Mouse (Mus musculus): ENCODE measurements around the gene Fgf10. TPM values are rescaled to one million over a fixed set of nuclear protein-coding genes. Genes with fewer than 3 reads are reported as not detected.

The Fgf10 gene
- polyA plus RNA-seq, 1 experiment from 2014 or later: 10.6 TPM

DNA sequence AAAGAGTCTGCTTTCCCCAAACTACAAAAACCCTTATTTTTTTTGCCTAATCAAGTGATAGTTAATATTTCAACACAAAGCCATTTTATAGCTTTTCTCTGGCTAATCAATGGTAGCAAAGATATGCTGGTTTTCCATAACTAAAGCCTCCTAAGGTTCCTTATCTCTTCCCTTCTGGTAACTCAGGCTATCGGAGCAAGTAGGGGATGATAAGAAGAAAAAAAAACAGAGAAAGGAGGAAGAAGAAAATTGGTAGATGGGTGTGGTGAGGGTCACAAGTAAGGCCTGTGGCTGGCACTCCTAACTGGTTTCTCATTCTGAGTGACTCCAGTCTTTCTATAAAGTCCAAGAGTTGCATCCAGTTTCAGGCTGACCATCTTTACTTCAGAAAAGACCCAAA lies 40.3 kb downstream of the Fgf10 start:
- Histone ChIP-seq H3K4me1 (ENCODE audit: control insufficient read depth, insufficient read depth, low read length) (no peaks in the 10 kb centered on the region), H3K9me3 (replicated peaks; ENCODE audit: control insufficient read depth, low read length) (no peaks in the 10 kb centered on the region), H3K36me3 (replicated peaks; ENCODE audit: control insufficient read depth, insufficient read depth, low read depth, low read length) (no peaks in the 10 kb centered on the region), H3K27ac (replicated peaks; ENCODE audit: low read depth, low read length) (no peak overlapping the region), H3K9ac (replicated peaks; ENCODE audit: low read length) (no peak overlapping the region), H3K27me3 (ENCODE audit: control insufficient read depth, insufficient read depth, low read length) (no peaks in the 10 kb centered on the region), H3K4me3 (ENCODE audit: low read depth, low read length) (no peak overlapping the region), H3K4me2 (ENCODE audit: low read depth, low read length) (no peak overlapping the region)
- DNase-seq (ENCODE audit: low spot score) (no peak), ATAC-seq (replicated peaks; ENCODE audit: insufficient number of reproducible peaks, low FRiP score, low TSS enrichment, low read depth) (no peak)
- 95% methylated on average over 1 of the region's 1 CpGs for WGBS

DNA sequence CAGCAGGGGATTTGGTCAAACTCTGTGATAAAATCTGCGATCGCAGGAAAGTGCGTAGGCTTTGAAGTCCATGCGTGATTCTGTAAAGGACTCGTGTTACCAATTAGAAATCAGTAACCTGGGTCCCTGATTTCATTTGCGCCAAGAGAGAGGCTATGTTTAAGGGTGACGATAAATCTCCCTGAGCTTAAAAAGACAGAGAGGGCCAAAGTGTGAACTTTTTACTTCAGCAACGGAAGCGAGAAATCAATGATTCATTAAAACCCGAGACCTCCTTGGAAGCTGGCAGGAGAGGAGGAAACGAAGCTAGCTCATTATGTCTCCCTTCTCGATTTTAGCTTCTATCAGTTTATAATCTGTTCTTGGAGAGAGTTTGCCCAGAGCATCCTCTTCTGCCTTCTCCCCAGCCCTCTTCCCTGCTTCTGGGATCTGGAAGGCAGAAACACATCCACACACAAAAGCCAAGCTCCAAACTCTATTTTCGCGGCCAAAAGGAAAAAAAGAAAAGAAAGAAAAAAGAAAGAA lies 44.1 kb downstream of the Fgf10 start:
- Histone ChIP-seq H3K4me3 (ENCODE audit: low read depth, low read length) (peak overlapping the region; percentile 45), H3K27me3 (ENCODE audit: control insufficient read depth, insufficient read depth, low read length) (no peaks in the 10 kb centered on the region), H3K36me3 (replicated peaks; ENCODE audit: control insufficient read depth, insufficient read depth, low read depth, low read length) (no peaks in the 10 kb centered on the region), H3K4me1 (ENCODE audit: control insufficient read depth, insufficient read depth, low read length) (no peaks in the 10 kb centered on the region), H3K27ac (replicated peaks; ENCODE audit: low read depth, low read length) (no peak overlapping the region; the same call in 1 of the 2 replicates), H3K9ac (replicated peaks; ENCODE audit: low read length) (peak overlapping the region; percentile 33; the same call in 1 of the 2 replicates), H3K4me2 (ENCODE audit: low read depth, low read length) (peak overlapping the region; percentile 87), H3K9me3 (replicated peaks; ENCODE audit: control insufficient read depth, low read length) (no peaks in the 10 kb centered on the region)
- under 1% methylated on average over 14 of the region's 14 CpGs for WGBS
- ATAC-seq (replicated peaks; ENCODE audit: insufficient number of reproducible peaks, low FRiP score, low TSS enrichment, low read depth) (no peak), DNase-seq (ENCODE audit: low spot score) (peak; percentile 35)

- H3K4me2 ChIP-seq (ENCODE audit: low read depth, low read length): peak overlapping the region; percentile 87
- peak; percentile 66 for ATAC-seq (replicated peaks; ENCODE audit: insufficient number of reproducible peaks, low FRiP score, low TSS enrichment, low read depth)
- no peaks in the 10 kb centered on the region for H3K9me3 ChIP-seq (replicated peaks; ENCODE audit: control insufficient read depth, low read length)
- no peaks in the 10 kb centered on the region for H3K4me1 ChIP-seq (ENCODE audit: control insufficient read depth, insufficient read depth, low read length)
- H3K27ac ChIP-seq (replicated peaks; ENCODE audit: low read depth, low read length): no peak overlapping the region; the same call in 1 of the 2 replicates
- no peaks in the 10 kb centered on the region for H3K27me3 ChIP-seq (ENCODE audit: control insufficient read depth, insufficient read depth, low read length)
- peak; percentile 67 for DNase-seq (ENCODE audit: low spot score)
- under 1% methylated on average over 32 of the region's 36 CpGs for WGBS
- no peaks in the 10 kb centered on the region for H3K36me3 ChIP-seq (replicated peaks; ENCODE audit: control insufficient read depth, insufficient read depth, low read depth, low read length)
- H3K9ac ChIP-seq (replicated peaks; ENCODE audit: low read length): peak overlapping the region; percentile 49
- peak overlapping the region; percentile 45 for H3K4me3 ChIP-seq (ENCODE audit: low read depth, low read length)
Measured at GRCm38 (mm10) chr13:118714284-118715065, 44.9 kb downstream of the Fgf10 start.

GRCm38 (mm10) chr13:118715066-118716018 lies 45.8 kb downstream of the Fgf10 start:
- peak overlapping the region; percentile 32; the same call in 1 of the 2 replicates for H3K27ac ChIP-seq (replicated peaks; ENCODE audit: low read depth, low read length)
- DNase-seq (ENCODE audit: low spot score) (peak; percentile 53), ATAC-seq (replicated peaks; ENCODE audit: insufficient number of reproducible peaks, low FRiP score, low TSS enrichment, low read depth) (peak; percentile 53)
- no peaks in the 10 kb centered on the region for H3K27me3 ChIP-seq (ENCODE audit: control insufficient read depth, insufficient read depth, low read length)
- H3K4me1 ChIP-seq (ENCODE audit: control insufficient read depth, insufficient read depth, low read length): no peaks in the 10 kb centered on the region
- 1% methylated on average over 31 of the region's 31 CpGs for WGBS
- peak overlapping the region; percentile 87 for H3K4me2 ChIP-seq (ENCODE audit: low read depth, low read length)
- H3K9me3 ChIP-seq (replicated peaks; ENCODE audit: control insufficient read depth, low read length): no peaks in the 10 kb centered on the region
- no peaks in the 10 kb centered on the region for H3K36me3 ChIP-seq (replicated peaks; ENCODE audit: control insufficient read depth, insufficient read depth, low read depth, low read length)
- H3K9ac ChIP-seq (replicated peaks; ENCODE audit: low read length): peak overlapping the region; percentile 49
- H3K4me3 ChIP-seq (ENCODE audit: low read depth, low read length): peak overlapping the region; percentile 45

DNA sequence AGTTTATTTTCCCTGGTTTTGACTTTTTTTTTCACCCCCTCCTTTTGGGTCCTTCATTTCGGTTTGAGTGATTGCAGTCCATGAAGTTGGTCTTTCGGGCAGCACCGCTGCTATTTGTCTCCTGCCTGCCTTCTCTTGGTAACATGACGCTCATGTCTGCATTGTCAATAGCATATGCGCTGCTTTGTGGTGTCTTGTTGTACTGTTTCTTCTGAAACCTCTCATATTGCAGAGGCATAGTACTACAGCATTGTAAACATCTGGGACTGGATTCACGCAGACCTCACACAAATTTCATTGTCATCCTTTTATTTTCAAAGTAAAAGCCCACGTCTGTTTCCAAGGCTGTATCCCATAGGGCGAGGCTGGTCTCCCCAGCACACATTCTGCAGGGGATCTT lies 46.7 kb downstream of the Fgf10 start:
- Histone ChIP-seq H3K4me3 (ENCODE audit: low read depth, low read length) (peak overlapping the region; percentile 45), H3K4me1 (ENCODE audit: control insufficient read depth, insufficient read depth, low read length) (no peaks in the 10 kb centered on the region), H3K27me3 (ENCODE audit: control insufficient read depth, insufficient read depth, low read length) (no peaks in the 10 kb centered on the region), H3K9ac (replicated peaks; ENCODE audit: low read length) (peak overlapping the region; percentile 37), H3K27ac (replicated peaks; ENCODE audit: low read depth, low read length) (no peak overlapping the region), H3K36me3 (replicated peaks; ENCODE audit: control insufficient read depth, insufficient read depth, low read depth, low read length) (no peaks in the 10 kb centered on the region), H3K9me3 (replicated peaks; ENCODE audit: control insufficient read depth, low read length) (no peaks in the 10 kb centered on the region), H3K4me2 (ENCODE audit: low read depth, low read length) (peak overlapping the region; percentile 87)
- ATAC-seq (replicated peaks; ENCODE audit: insufficient number of reproducible peaks, low FRiP score, low TSS enrichment, low read depth) (0 out of 2 replicates have a peak, but pooled peaks have one; percentile 32), DNase-seq (ENCODE audit: low spot score) (peak; percentile 38)
- WGBS: 5% methylated on average over 8 of the region's 8 CpGs

- Histone ChIP-seq H3K36me3 (replicated peaks; ENCODE audit: control insufficient read depth, insufficient read depth, low read depth, low read length) (no peaks in the 10 kb centered on the region), H3K4me2 (ENCODE audit: low read depth, low read length) (peak overlapping the region; percentile 87), H3K4me1 (ENCODE audit: control insufficient read depth, insufficient read depth, low read length) (no peaks in the 10 kb centered on the region), H3K27ac (replicated peaks; ENCODE audit: low read depth, low read length) (no peak overlapping the region), H3K9me3 (replicated peaks; ENCODE audit: control insufficient read depth, low read length) (no peaks in the 10 kb centered on the region), H3K27me3 (ENCODE audit: control insufficient read depth, insufficient read depth, low read length) (no peaks in the 10 kb centered on the region), H3K4me3 (ENCODE audit: low read depth, low read length) (peak overlapping the region; percentile 45), H3K9ac (replicated peaks; ENCODE audit: low read length) (peak overlapping the region; percentile 37; the same call in 1 of the 2 replicates)
- no peak for DNase-seq (ENCODE audit: low spot score)
- 50% methylated on average over 1 of the region's 1 CpGs for WGBS
- ATAC-seq (replicated peaks; ENCODE audit: insufficient number of reproducible peaks, low FRiP score, low TSS enrichment, low read depth): no peak
Measured at GRCm38 (mm10) chr13:118716726-118717125, 47.1 kb downstream of the Fgf10 start.

GRCm38 (mm10) chr13:118718396-118718795 lies 48.8 kb downstream of the Fgf10 start:
- Histone ChIP-seq H3K9ac (replicated peaks; ENCODE audit: low read length) (no peak overlapping the region), H3K9me3 (replicated peaks; ENCODE audit: control insufficient read depth, low read length) (no peaks in the 10 kb centered on the region), H3K4me2 (ENCODE audit: low read depth, low read length) (no peak overlapping the region), H3K27ac (replicated peaks; ENCODE audit: low read depth, low read length) (no peak overlapping the region), H3K36me3 (replicated peaks; ENCODE audit: control insufficient read depth, insufficient read depth, low read depth, low read length) (no peaks in the 10 kb centered on the region), H3K4me3 (ENCODE audit: low read depth, low read length) (no peak overlapping the region), H3K4me1 (ENCODE audit: control insufficient read depth, insufficient read depth, low read length) (no peaks in the 10 kb centered on the region), H3K27me3 (ENCODE audit: control insufficient read depth, insufficient read depth, low read length) (no peaks in the 10 kb centered on the region)
- DNase-seq (ENCODE audit: low spot score) (no peak), ATAC-seq (replicated peaks; ENCODE audit: insufficient number of reproducible peaks, low FRiP score, low TSS enrichment, low read depth) (no peak)
- 53% methylated on average over 3 of the region's 3 CpGs for WGBS
